Mouse (Mus musculus): ENCODE data around the gene Rabgap1l.

GRCm38 (mm10) chr1:160260605-160261004, 532.4 kb downstream of the Rabgap1l start:
- no peak for TF ChIP-seq POLR2A (IDR thresholded peaks at IDR 0.05; ENCODE audit: borderline replicate concordance, extremely low read depth, low read depth, low read length)
- no peak for TF ChIP-seq CTCF (IDR thresholded peaks at IDR 0.05; ENCODE audit: insufficient read depth, low read length)
